Mouse (Mus musculus): ENCODE measurements at regions not wholly inside any gene's neighbourhood (a gene's known extent, or its start where the extent isn't known, plus 50 kb on each side); places are given as distances from the start of the nearest gene placed in this dataset.

DNA sequence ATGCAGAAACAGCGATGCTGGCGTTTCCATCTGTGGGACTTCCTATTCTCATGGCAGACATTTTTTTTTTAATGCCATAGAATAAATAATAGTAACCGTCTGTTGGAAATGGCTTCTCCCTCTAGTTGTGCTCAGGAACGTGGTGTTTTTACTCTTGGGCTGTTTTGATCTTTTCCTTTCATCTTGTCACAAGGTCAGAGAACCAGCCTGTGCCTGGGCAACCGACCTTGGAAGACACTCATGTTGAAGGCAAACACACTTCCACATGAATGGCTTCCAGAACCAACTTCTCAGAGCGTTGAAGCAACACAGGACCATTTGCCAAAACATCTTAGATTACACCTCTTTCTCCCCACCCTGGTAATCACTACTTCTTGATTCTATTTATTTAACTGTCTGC lies 137.9 kb upstream of the Mast4 start:
- no peak for TF ChIP-seq NANOG (IDR thresholded peaks at IDR 0.05; ENCODE audit: borderline replicate concordance, low read length)
- no peak for TF ChIP-seq CTCF (conservative IDR thresholded peaks at IDR 0.05; ENCODE audit: low read length)
